Mouse (Mus musculus) embryonic facial prominence, embryonic 14.5 days (tissue): ENCODE results near the gene Kif5c. TPM values are rescaled to one million over a fixed set of nuclear protein-coding genes. Genes with fewer than 3 reads are reported as not detected.

ENCODE experiments used
- ATAC-seq: fragments of 200-750 bp; cut with Nextera tagmentation; 2 replicates; pipeline ENCODE4 v1.8.0; 2017; ENCODE audit warnings: low read depth, moderate number of reproducible peaks, moderate TSS enrichment
- DNase-seq: peaks from one replicate; pipeline ENCODE4 v3.0.0-alpha.2; 2015; ENCODE audit warnings: low spot score
- H3K27ac ChIP-seq: fragments of 300-500 bp; sonication (generic); replicated peaks from 2 replicates; pipeline ENCODE4 v1.5.1; 2014; ENCODE audit warnings: low read depth, mild to moderate bottlenecking, low read length, moderate library complexity
- H3K27me3 ChIP-seq: fragments of 300-500 bp; sonication (generic); replicated peaks from 2 replicates; pipeline ENCODE4 v1.6.1; 2014; ENCODE audit warnings: low read length; ENCODE audit not compliant: control insufficient read depth, insufficient read depth
- H3K36me3 ChIP-seq: fragments of 300-500 bp; sonication (generic); 2 replicates; pipeline ENCODE4 v1.6.1; 2014; ENCODE audit warnings: low read length, mixed read lengths; ENCODE audit not compliant: control insufficient read depth, insufficient read depth
- H3K4me1 ChIP-seq: fragments of 300-500 bp; sonication (generic); 2 replicates; pipeline ENCODE4 v1.6.1; 2014; ENCODE audit warnings: antibody characterized with exemption, low read length; ENCODE audit not compliant: control insufficient read depth, insufficient read depth
- H3K4me2 ChIP-seq: fragments of 300-500 bp; sonication (generic); 2 replicates; pipeline ENCODE4 v1.6.1; 2014; ENCODE audit warnings: low read depth, mild to moderate bottlenecking, low read length, moderate library complexity, mixed read lengths
- H3K4me3 ChIP-seq: fragments of 300-500 bp; sonication (generic); 2 replicates; pipeline ENCODE4 v1.5.1; 2014; ENCODE audit warnings: low read depth, mild to moderate bottlenecking, low read length
- H3K9ac ChIP-seq: fragments of 300-500 bp; sonication (generic); 2 replicates; pipeline ENCODE4 v1.6.1; 2014; ENCODE audit warnings: low read depth, mild to moderate bottlenecking, low read length, moderate library complexity, mixed read lengths
- H3K9me3 ChIP-seq: fragments of 300-500 bp; sonication (generic); 2 replicates; pipeline ENCODE4 v1.6.1; 2016; ENCODE audit warnings: low read length; ENCODE audit not compliant: control insufficient read depth
- WGBS: fragments of 180-500 bp; shearing (Covaris S2); extraction: QIAGEN DNeasy Blood & Tissue Kit; methylation state at CpG from one replicate; pipeline ENCODE4 v1.1.7; 2014; 5-methylcytosine and 5-hydroxymethylcytosine counted together
- polyA plus RNA-seq: library from polyadenylated mRNA; unstranded; fragments of >200 nt; fragmentation: Nextera tagmentation; extraction: Ambion mirVana; gene quantifications from 2 replicates; pipeline ENCODE4 v1.2.1, GENCODE M21; 2014

Kif5c gene
- polyA plus RNA-seq, 1 experiment from 2014 or later = 12.1 TPM

DNA sequence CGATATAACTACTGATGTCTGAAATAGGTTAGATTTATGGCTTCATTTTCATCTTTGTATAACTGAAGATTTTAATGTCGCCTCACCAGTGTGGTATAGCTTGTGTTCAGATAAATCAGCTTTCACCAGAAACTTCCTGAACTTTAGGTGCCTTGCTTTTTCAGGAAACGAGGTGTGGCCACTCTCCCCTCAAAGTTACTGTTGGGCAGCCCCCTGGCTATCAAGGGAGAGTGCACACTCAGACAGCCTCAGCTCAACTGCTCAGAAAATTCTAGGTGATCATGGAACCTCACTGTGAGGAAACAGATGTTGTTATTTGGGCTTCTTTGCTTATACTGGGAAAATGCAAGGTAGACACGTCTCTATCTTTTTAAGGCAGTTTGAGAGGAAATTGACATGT, 194.1 kb downstream of the Kif5c start:
- 58% methylated on average over 4 of the region's 4 CpGs for WGBS
- H3K36me3 ChIP-seq = no peaks in the 10 kb centered on the region
- H3K4me1 ChIP-seq = peaks cover 10% of the 10 kb centered on the region
- no peak overlapping the region for H3K4me2 ChIP-seq
- no peak overlapping the region for H3K4me3 ChIP-seq
- DNase-seq = no peak
- no peak for ATAC-seq
- H3K27ac ChIP-seq = no peak overlapping the region
- H3K27me3 ChIP-seq = no peaks in the 10 kb centered on the region
- H3K9ac ChIP-seq = no peak overlapping the region
- H3K9me3 ChIP-seq = no peaks in the 10 kb centered on the region

- ATAC-seq = no peak
- Histone ChIP-seq H3K4me2 (no peak overlapping the region), H3K36me3 (no peaks in the 10 kb centered on the region), H3K9me3 (no peaks in the 10 kb centered on the region), H3K9ac (no peak overlapping the region), H3K4me3 (no peak overlapping the region), H3K27ac (no peak overlapping the region), H3K27me3 (no peaks in the 10 kb centered on the region), H3K4me1 (peaks cover 10% of the 10 kb centered on the region)
- 73% methylated on average over 6 of the region's 6 CpGs for WGBS
- DNase-seq = peak; percentile 38
Measured at GRCm38 (mm10) chr2:49814011-49814410, 194.9 kb downstream of the Kif5c start.

GRCm38 (mm10) chr2:49815696-49816320, 196.7 kb downstream of the Kif5c start:
- Histone ChIP-seq H3K9me3 (no peaks in the 10 kb centered on the region), H3K4me3 (no peak overlapping the region), H3K27me3 (no peaks in the 10 kb centered on the region), H3K27ac (no peak overlapping the region), H3K4me1 (peaks cover 10% of the 10 kb centered on the region), H3K9ac (no peak overlapping the region), H3K36me3 (no peaks in the 10 kb centered on the region), H3K4me2 (no peak overlapping the region)
- WGBS = 77% methylated on average over 3 of the region's 3 CpGs
- no peak for ATAC-seq
- DNase-seq = no peak

- no peak overlapping the region for H3K4me2 ChIP-seq
- H3K27me3 ChIP-seq = no peaks in the 10 kb centered on the region
- no peak overlapping the region for H3K9ac ChIP-seq
- WGBS = 82% methylated on average over 5 of the region's 5 CpGs
- no peak overlapping the region for H3K27ac ChIP-seq
- ATAC-seq (no peak), DNase-seq (no peak)
- H3K36me3 ChIP-seq = no peaks in the 10 kb centered on the region
- no peaks in the 10 kb centered on the region for H3K9me3 ChIP-seq
- H3K4me1 ChIP-seq = peaks cover 7% of the 10 kb centered on the region
- H3K4me3 ChIP-seq = no peak overlapping the region
Measured at GRCm38 (mm10) chr2:49816549-49816948, 197.5 kb downstream of the Kif5c start.

- no peak overlapping the region for H3K9ac ChIP-seq
- H3K4me2 ChIP-seq = no peak overlapping the region
- H3K9me3 ChIP-seq = no peaks in the 10 kb centered on the region
- DNase-seq (no peak), ATAC-seq (no peak; the same call in 1 of the 2 replicates)
- no peaks in the 10 kb centered on the region for H3K36me3 ChIP-seq
- H3K4me1 ChIP-seq = peaks cover under 1% of the 10 kb centered on the region
- H3K4me3 ChIP-seq = no peak overlapping the region
- 81% methylated on average over 3 of the region's 3 CpGs for WGBS
- no peak overlapping the region for H3K27ac ChIP-seq
- no peaks in the 10 kb centered on the region for H3K27me3 ChIP-seq
Measured at GRCm38 (mm10) chr2:49817151-49817550, 198.1 kb downstream of the Kif5c start.

- DNase-seq (no peak), ATAC-seq (no peak)
- Histone ChIP-seq H3K9ac (no peak overlapping the region), H3K4me2 (no peak overlapping the region), H3K36me3 (no peaks in the 10 kb centered on the region), H3K27me3 (no peaks in the 10 kb centered on the region), H3K9me3 (no peaks in the 10 kb centered on the region), H3K4me1 (no peaks in the 10 kb centered on the region), H3K27ac (no peak overlapping the region), H3K4me3 (no peak overlapping the region)
- 57% methylated on average over 5 of the region's 5 CpGs for WGBS
Measured at GRCm38 (mm10) chr2:49818126-49818525, 199.0 kb downstream of the Kif5c start.

- H3K9ac ChIP-seq = no peak overlapping the region
- no peak overlapping the region for H3K4me3 ChIP-seq
- no peak overlapping the region for H3K27ac ChIP-seq
- no peaks in the 10 kb centered on the region for H3K9me3 ChIP-seq
- no peaks in the 10 kb centered on the region for H3K36me3 ChIP-seq
- no peak for DNase-seq
- ATAC-seq = no peak
- no peaks in the 10 kb centered on the region for H3K27me3 ChIP-seq
- no peaks in the 10 kb centered on the region for H3K4me1 ChIP-seq
- WGBS = 76% methylated on average over 1 of the region's 1 CpGs
- no peak overlapping the region for H3K4me2 ChIP-seq
Measured at GRCm38 (mm10) chr2:49822312-49822711, 203.2 kb downstream of the Kif5c start.

Other genes starting within 250 kb of the Kif5c start
- gene Epc2, start 167.8 kb upstream of the Kif5c start, polyA plus RNA-seq = 8.3 and 9.7 TPM in 2 replicates
- 7.9 and 9.2 TPM in 2 replicates for gene Lypd6b, start 168.4 kb downstream of the Kif5c start, polyA plus RNA-seq